Mouse (Mus musculus) hindbrain, postnatal 0 days (tissue): Measurements from ENCODE around the gene Lsp1. TPM values are rescaled to one million over a fixed set of nuclear protein-coding genes. Genes with fewer than 3 reads are reported as not detected.
A peak's percentile ranks its signal among the peaks of the same experiment; 100 is the strongest.

Experiments
- ATAC-seq: fragments of 200-750 bp; cut with Nextera tagmentation; 2 replicates; pipeline ENCODE4 v1.8.0; 2017; ENCODE audit warnings: mild to moderate bottlenecking, moderate TSS enrichment, moderate library complexity
- DNase-seq: peaks from one replicate; pipeline ENCODE4 v3.0.0-alpha.2; 2015; ENCODE audit warnings: low spot score
- H3K27ac ChIP-seq: fragments of 300-500 bp; sonication (generic); 2 replicates; pipeline ENCODE4 v1.5.1; 2014; ENCODE audit warnings: mild to moderate bottlenecking
- H3K27me3 ChIP-seq: fragments of 300-500 bp; sonication (generic); 2 replicates; pipeline ENCODE4 v1.6.1; 2014; ENCODE audit warnings: low read length, mixed read lengths; ENCODE audit not compliant: insufficient read depth
- H3K36me3 ChIP-seq: fragments of 300-500 bp; sonication (generic); 2 replicates; pipeline ENCODE4 v1.6.1; 2014; ENCODE audit warnings: low read length, mixed read lengths; ENCODE audit not compliant: insufficient read depth
- H3K4me1 ChIP-seq: fragments of 300-500 bp; sonication (generic); 2 replicates; pipeline ENCODE4 v1.6.1; 2014; ENCODE audit warnings: antibody characterized with exemption, low read length, mixed read lengths; ENCODE audit not compliant: insufficient read depth
- H3K4me2 ChIP-seq: fragments of 300-500 bp; sonication (generic); 2 replicates; pipeline ENCODE4 v1.6.1; 2014; ENCODE audit warnings: low read depth, mild to moderate bottlenecking, low read length, moderate library complexity, mixed read lengths
- H3K4me3 ChIP-seq: fragments of 300-500 bp; sonication (generic); 2 replicates; pipeline ENCODE4 v1.5.1; 2014; ENCODE audit warnings: low read length
- H3K9ac ChIP-seq: fragments of 300-500 bp; sonication (generic); replicated peaks from 2 replicates; pipeline ENCODE4 v1.6.1; 2014; ENCODE audit warnings: mild to moderate bottlenecking, low read length, moderate library complexity, mixed read lengths
- H3K9me3 ChIP-seq: fragments of 300-500 bp; sonication (generic); 2 replicates; pipeline ENCODE4 v1.6.1; 2016; ENCODE audit warnings: low read length, mixed read lengths
- CTCF ChIP-seq: IDR thresholded peaks from 2 replicates; pipeline ENCODE4 v1.5.1; 2016; ENCODE audit warnings: antibody characterized with exemption, control low read depth, low read depth
- WGBS: fragments of 180-500 bp; shearing (Covaris S2); extraction: QIAGEN DNeasy Blood & Tissue Kit; methylation state at CpG from one replicate; pipeline ENCODE4 v1.1.7; 2014; 5-methylcytosine and 5-hydroxymethylcytosine counted together
- polyA plus RNA-seq: library from polyadenylated mRNA; unstranded; fragments of >200 nt; fragmentation: Nextera tagmentation; extraction: Ambion mirVana; gene quantifications from 2 replicates; pipeline ENCODE4 v1.2.1, GENCODE M21; 2015
- total RNA-seq: library from RNA; depleted of rRNA; stranded (reverse); fragments of >200 nt; gene quantifications from 2 replicates; pipeline ENCODE4 v1.2.3, GENCODE M21; 2014

The Lsp1 gene
- total and polyA plus RNA-seq, 2 experiments from 2014 or later = 4.6 to 7.2 TPM

- ATAC-seq (no peak), DNase-seq (no peak)
- H3K4me1 ChIP-seq = no peaks in the 10 kb centered on the region
- no peak for TF ChIP-seq CTCF
- H3K9ac ChIP-seq = no peak overlapping the region
- no peak overlapping the region for H3K27ac ChIP-seq
- no peak overlapping the region for H3K4me3 ChIP-seq
- 76% methylated on average over 2 of the region's 2 CpGs for WGBS
- H3K9me3 ChIP-seq = no peaks in the 10 kb centered on the region
- no peaks in the 10 kb centered on the region for H3K27me3 ChIP-seq
- no peaks in the 10 kb centered on the region for H3K36me3 ChIP-seq
- no peak overlapping the region for H3K4me2 ChIP-seq
Measured at GRCm38 (mm10) chr7:142421826-142422225, 38.8 kb upstream of the Lsp1 start.

- H3K4me1 ChIP-seq = peaks cover 9% of the 10 kb centered on the region
- peak; percentile 68 for TF ChIP-seq CTCF
- no peak overlapping the region for H3K9ac ChIP-seq
- WGBS = 45% methylated on average over 11 of the region's 11 CpGs
- peak; percentile 40 for DNase-seq
- no peaks in the 10 kb centered on the region for H3K9me3 ChIP-seq
- no peak overlapping the region for H3K4me2 ChIP-seq
- no peaks in the 10 kb centered on the region for H3K27me3 ChIP-seq
- H3K4me3 ChIP-seq = no peak overlapping the region
- no peak overlapping the region for H3K27ac ChIP-seq
- H3K36me3 ChIP-seq = no peaks in the 10 kb centered on the region
- no peak for ATAC-seq
Measured at GRCm38 (mm10) chr7:142425641-142426213, 34.9 kb upstream of the Lsp1 start.

GRCm38 (mm10) chr7:142428213-142428612 is 32.4 kb upstream of the Lsp1 start:
- Histone ChIP-seq H3K4me3 (no peak overlapping the region), H3K9me3 (no peaks in the 10 kb centered on the region), H3K4me1 (peaks cover 13% of the 10 kb centered on the region), H3K9ac (no peak overlapping the region), H3K4me2 (no peak overlapping the region), H3K27me3 (no peaks in the 10 kb centered on the region), H3K27ac (no peak overlapping the region), H3K36me3 (no peaks in the 10 kb centered on the region)
- 14% methylated on average over 7 of the region's 7 CpGs for WGBS
- ATAC-seq (peak; percentile 5; the same call in 1 of the 2 replicates), DNase-seq (peak; percentile 61)
- peak; percentile 63 for TF ChIP-seq CTCF

GRCm38 (mm10) chr7:142430160-142430678 is 30.4 kb upstream of the Lsp1 start:
- Histone ChIP-seq H3K27me3 (no peaks in the 10 kb centered on the region), H3K4me2 (no peak overlapping the region), H3K27ac (0 out of 2 replicates have a peak overlapping the region, but pooled peaks have one; percentile 1), H3K36me3 (no peaks in the 10 kb centered on the region), H3K9ac (no peak overlapping the region), H3K4me1 (peaks cover 13% of the 10 kb centered on the region), H3K9me3 (no peaks in the 10 kb centered on the region), H3K4me3 (no peak overlapping the region)
- ATAC-seq (peak; percentile 81), DNase-seq (peak; percentile 75)
- TF ChIP-seq CTCF = no peak
- WGBS = 19% methylated on average over 12 of the region's 12 CpGs

- no peak overlapping the region for H3K4me2 ChIP-seq
- no peak overlapping the region for H3K27ac ChIP-seq
- H3K4me1 ChIP-seq = peaks cover 13% of the 10 kb centered on the region
- no peak for TF ChIP-seq CTCF
- H3K36me3 ChIP-seq = no peaks in the 10 kb centered on the region
- WGBS = 68% methylated on average over 14 of the region's 14 CpGs
- ATAC-seq (no peak), DNase-seq (no peak)
- no peaks in the 10 kb centered on the region for H3K27me3 ChIP-seq
- H3K9me3 ChIP-seq = no peaks in the 10 kb centered on the region
- no peak overlapping the region for H3K9ac ChIP-seq
- no peak overlapping the region for H3K4me3 ChIP-seq
Measured at GRCm38 (mm10) chr7:142431106-142431505, 29.5 kb upstream of the Lsp1 start.

GRCm38 (mm10) chr7:142433623-142434022 is 27.0 kb upstream of the Lsp1 start:
- H3K4me2 ChIP-seq = no peak overlapping the region
- no peak for TF ChIP-seq CTCF
- H3K9me3 ChIP-seq = no peaks in the 10 kb centered on the region
- no peaks in the 10 kb centered on the region for H3K27me3 ChIP-seq
- H3K36me3 ChIP-seq = no peaks in the 10 kb centered on the region
- no peak overlapping the region for H3K4me3 ChIP-seq
- H3K27ac ChIP-seq = no peak overlapping the region
- WGBS = 40% methylated on average over 19 of the region's 19 CpGs
- DNase-seq (no peak), ATAC-seq (no peak)
- peaks cover 13% of the 10 kb centered on the region for H3K4me1 ChIP-seq
- no peak overlapping the region for H3K9ac ChIP-seq

GRCm38 (mm10) chr7:142434137-142434865 is 26.3 kb upstream of the Lsp1 start, which contains the start of gene Syt8:
Gene Syt8, plus strand, starts transcription at chr7:142434850.
- Histone ChIP-seq H3K27ac (no peak within 1 kb of the TSS), H3K9me3 (no peaks in the 10 kb centered on the region), H3K9ac (no peak within 1 kb of the TSS), H3K4me3 (no peak within 1 kb of the TSS), H3K4me1 (peaks cover 13% of the 10 kb centered on the region), H3K4me2 (no peak within 1 kb of the TSS), H3K27me3 (no peaks in the 10 kb centered on the region), H3K36me3 (no peaks in the 10 kb centered on the region)
- no peak for TF ChIP-seq CTCF
- WGBS = 92% methylated on average over 10 of the region's 10 CpGs
- no peak for DNase-seq
- no peak for ATAC-seq
